Comparison of ENCODE assay signal across 9 mouse cellular contexts in the genomic region with DNA sequence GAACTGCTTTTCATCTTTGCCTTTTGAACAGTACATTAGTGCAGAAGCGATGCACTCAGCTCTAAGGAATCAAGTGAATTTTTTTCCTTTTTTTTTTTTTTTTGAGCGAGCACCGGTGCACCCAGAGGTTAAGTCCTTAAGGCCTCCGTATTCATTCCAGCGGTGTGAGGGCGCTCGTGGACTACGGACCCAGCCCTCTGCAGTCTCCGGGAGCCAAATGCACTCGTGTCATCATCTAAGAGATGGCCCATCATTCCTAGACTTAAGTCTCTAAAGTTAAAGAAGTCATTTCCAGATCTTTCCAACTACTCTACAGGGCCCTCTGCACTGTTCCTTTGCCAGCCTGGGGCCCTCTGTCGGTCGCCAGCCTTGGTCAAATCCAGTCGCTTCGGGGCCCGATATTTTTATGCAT. TPM values are rescaled to one million over a fixed set of nuclear protein-coding genes. Genes with fewer than 3 reads are reported as not detected.
DNase-seq lines count a peak whose midpoint lies in the region; ATAC-seq and TF ChIP-seq lines count a peak whose summit lies in the region.
"Had no signal": no experiment of that assay in that cellular context is flagged by ENCODE, and none has a peak within 500 bp of the region (broad histone marks: within the 10 kb centered on the region; RNA-seq: fewer than 3 reads in every experiment).

No protein-coding gene starts in this region.

- 33% methylated on average over 15 of the region's 15 CpGs for whole genome bisulfite sequencing in hindbrain, postnatal 0 days
- 17% methylated on average over 15 of the region's 15 CpGs for WGBS in liver, embryonic 14.5 days (ENCODE audit: insufficient replicate concordance)
- 20% methylated on average over 15 of the region's 15 CpGs for WGBS in neural tube, embryonic 13.5 days

- H3K36me3 ChIP-seq in erythroblast, embryonic 14.5 days (ENCODE audit: control insufficient read depth): no peaks in the 10 kb centered on the region
- no peaks in the 10 kb centered on the region for H3K36me3 ChIP-seq in hindbrain, postnatal 0 days (ENCODE audit: insufficient read depth, low read length)
- H3K36me3 ChIP-seq in liver, embryonic 14.5 days (replicated peaks; ENCODE audit: control insufficient read depth, insufficient read depth, low read depth): no peaks in the 10 kb centered on the region
- no peaks in the 10 kb centered on the region for H3K36me3 ChIP-seq in neural tube, embryonic 13.5 days

- H3K4me1 ChIP-seq in erythroblast, embryonic 14.5 days (ENCODE audit: control insufficient read depth): peaks cover 5% of the 10 kb centered on the region
- no peaks in the 10 kb centered on the region for H3K4me1 ChIP-seq in hindbrain, postnatal 0 days (ENCODE audit: insufficient read depth, low read length)
- peaks cover 0 to 2% of the 10 kb centered on the region in 2 experiments; a peak in 1 of 4 replicates for H3K4me1 ChIP-seq in liver, embryonic 14.5 days (replicated peaks; ENCODE audit: control insufficient read depth in 2 of 2, insufficient read depth in 2 of 2, low read length in 1 of 2)
- H3K4me1 ChIP-seq in neural tube, embryonic 13.5 days (replicated peaks): peaks cover 5% of the 10 kb centered on the region; the same call in 1 of the 2 replicates

- peak; percentile 23; the same call in 1 of the 2 replicates for TF ChIP-seq CTCF in hindbrain, postnatal 0 days (IDR thresholded peaks at IDR 0.05; ENCODE audit: low read depth)
- peak; percentile 15; the same call in 1 of the 2 replicates for TF ChIP-seq CTCF in liver, embryonic 14.5 days (IDR thresholded peaks at IDR 0.05; ENCODE audit: low read depth)

- H3K27ac ChIP-seq in hindbrain, postnatal 0 days: no peak overlapping the region
- no peak overlapping the region for H3K27ac ChIP-seq in liver, embryonic 14.5 days
- H3K27ac ChIP-seq in neural tube, embryonic 13.5 days (replicated peaks): no peak overlapping the region
- H3K27ac ChIP-seq: macrophage had no signal

- peak overlapping the region; percentile 58; the same call in 1 of the 2 replicates for H3K9ac ChIP-seq in hindbrain, postnatal 0 days (replicated peaks; ENCODE audit: low read length)
- peak overlapping the region; percentile 32 for H3K9ac ChIP-seq in liver, embryonic 14.5 days (replicated peaks)
- H3K9ac ChIP-seq in neural tube, embryonic 13.5 days: peak overlapping the region; percentile 73; the same call in 1 of the 2 replicates

- H3K4me2 ChIP-seq in hindbrain, postnatal 0 days (ENCODE audit: low read depth, low read length): peak overlapping the region; percentile 63
- H3K4me2 ChIP-seq in liver, embryonic 14.5 days (ENCODE audit: low read depth): peak overlapping the region; percentile 68
- H3K4me2 ChIP-seq in neural tube, embryonic 13.5 days: peak overlapping the region; percentile 61

- peaks cover 16% of the 10 kb centered on the region for H3K27me3 ChIP-seq in erythroblast, embryonic 14.5 days (ENCODE audit: control insufficient read depth)
- no peaks in the 10 kb centered on the region; the same call in 1 of the 2 replicates for H3K27me3 ChIP-seq in hindbrain, postnatal 0 days (ENCODE audit: insufficient read depth, low read length)
- H3K27me3 ChIP-seq in liver, embryonic 14.5 days (ENCODE audit: control insufficient read depth, insufficient read depth, low read length): no peaks in the 10 kb centered on the region
- peaks cover 23% of the 10 kb centered on the region for H3K27me3 ChIP-seq in neural tube, embryonic 13.5 days

- no peak for ATAC-seq in erythroblast, adult 5-6 weeks (replicated peaks; ENCODE audit: low FRiP score, poor library complexity, severe bottlenecking)
- ATAC-seq in hindbrain, postnatal 0 days: no peak
- peak; percentile 50 for ATAC-seq in liver, embryonic 14.5 days (ENCODE audit: insufficient read depth)
- ATAC-seq in neural tube, embryonic 13.5 days (ENCODE audit: low read depth): peak; percentile 51

- H3K9me3 ChIP-seq in erythroblast, embryonic 14.5 days (ENCODE audit: control insufficient read depth, low read length): peaks cover 7% of the 10 kb centered on the region
- H3K9me3 ChIP-seq in hindbrain, postnatal 0 days (ENCODE audit: low read length): no peaks in the 10 kb centered on the region
- H3K9me3 ChIP-seq in liver, embryonic 14.5 days (ENCODE audit: control insufficient read depth, low read length): no peaks in the 10 kb centered on the region
- H3K9me3 ChIP-seq in neural tube, embryonic 13.5 days: no peaks in the 10 kb centered on the region

- DNase-seq in cerebellum, postnatal 14 days: peak; percentile 16 to 18
- DNase-seq in gastrocnemius, postnatal 14 days: peak; percentile 49
- peak; percentile 41 for DNase-seq in hindbrain, postnatal 0 days (ENCODE audit: low spot score)
- no peak for DNase-seq in liver, embryonic 14.5 days (ENCODE audit: low read depth in 3 of 3, low spot score in 3 of 3)
- DNase-seq in left cerebral cortex, postnatal 14 days (ENCODE audit: low spot score in 2 of 2): no peak

- TF ChIP-seq EP300 in liver, embryonic 14.5 days (IDR thresholded peaks at IDR 0.05; ENCODE audit: low read depth): no peak

- H3K4me3 ChIP-seq in erythroblast, embryonic 14.5 days (replicated peaks): peak overlapping the region; percentile 60
- H3K4me3 ChIP-seq in hindbrain, postnatal 0 days (ENCODE audit: low read length): peak overlapping the region; percentile 58
- peak overlapping the region; percentile 55 to 60 for H3K4me3 ChIP-seq in liver, embryonic 14.5 days (ENCODE audit: insufficient read depth in 1 of 2, low read depth in 2 of 2, low read length in 2 of 2)
- H3K4me3 ChIP-seq in neural tube, embryonic 13.5 days: peak overlapping the region; percentile 60

- intact Hi-C loops in gastrocnemius, postnatal 14 days (cut with DNase I; ENCODE audit: low total_unique reads): no loop called here
- intact Hi-C loops in left cerebral cortex, postnatal 14 days (cut with DNase I): no loop called here

RNA-seq across cellular contexts. Expression of a gene that starts 1.2 kb away (rescaled TPM):
- polyA plus RNA-seq in erythroblast, embryonic 14.5 days (2012): 0.10 and 0.17 TPM in 2 replicates
- total RNA-seq in erythroblast, adult 5-6 weeks (2015; ENCODE audit: low replicate concordance): not detected in 2 replicates
- total RNA-seq in erythroblast, adult 5-6 weeks (2017; ENCODE audit: low replicate concordance): 0.51 TPM in 1 of 2 replicates, not detected in the other
- 1 to 10 TPM; 7.7 to 9.5 TPM for total RNA-seq in gastrocnemius, postnatal 14 days (2021)
- total RNA-seq in hindbrain, postnatal 0 days (2014; rRNA removed): 3.1 and 6.0 TPM in 2 replicates
- 2.9 and 3.0 TPM in 2 replicates for polyA plus RNA-seq in hindbrain, postnatal 0 days (2015; fragmentation: Nextera tagmentation; extraction: Ambion mirVana)
- 6.6 and 9.4 TPM in 2 replicates for polyA plus RNA-seq in liver, embryonic 14.5 days (2012; rRNA removed)
- 17.7 and 19.0 TPM in 2 replicates for polyA plus RNA-seq in liver, embryonic 14.5 days (2014; fragmentation: Nextera tagmentation; extraction: Ambion mirVana)
- 4.9 and 5.1 TPM in 2 replicates for polyA plus RNA-seq in neural tube, embryonic 13.5 days (2015; fragmentation: Nextera tagmentation; extraction: Ambion mirVana)
- 1 to 10 TPM; 3.6 to 3.8 TPM for total RNA-seq in left cerebral cortex, postnatal 14 days (2021)

Comparison
In these comparisons a context has a peak if more than half of its experiments do, and no peak if none do; other contexts are left out.
1. ATAC-seq: peak in liver, embryonic 14.5 days (single experiment) and neural tube, embryonic 13.5 days (single experiment); none in erythroblast, adult 5-6 weeks (single experiment) and hindbrain, postnatal 0 days (single experiment).
2. DNase-seq: peak in cerebellum, postnatal 14 days (2 of 2), gastrocnemius, postnatal 14 days (single experiment) and hindbrain, postnatal 0 days (single experiment); none in liver, embryonic 14.5 days (0 of 3) and left cerebral cortex, postnatal 14 days (0 of 2).
3. Peak in every context shown above with its lines, with median percentiles within 50 percentile points of each other: H3K4me3 ChIP-seq, H3K4me2 ChIP-seq and H3K9ac ChIP-seq.